Mouse (Mus musculus) gastrocnemius, postnatal 10 days (tissue): ENCODE data around the gene Terb1. TPM values are rescaled to one million over a fixed set of nuclear protein-coding genes. Genes with fewer than 3 reads are reported as not detected.

Source experiments
- DNase-seq: peaks from one replicate; pipeline ENCODE4 v3.0.0; 2021; ENCODE audit warnings: mixed read lengths
- long read RNA-seq, 2 experiments: library from polyadenylated mRNA; stranded (forward); transcript quantifications; one replicate each; pipeline ENCODE4 v2.0.0; 2021
- total RNA-seq, 2 experiments: library from RNA; stranded (reverse); gene quantifications; 2 replicates each; pipeline ENCODE4 v1.2.3; 2021

Gene Terb1
- total RNA-seq, result not detected
- long read RNA-seq, experiment 1, result 0 reads
- long read RNA-seq, experiment 2, result 0 reads

DNA sequence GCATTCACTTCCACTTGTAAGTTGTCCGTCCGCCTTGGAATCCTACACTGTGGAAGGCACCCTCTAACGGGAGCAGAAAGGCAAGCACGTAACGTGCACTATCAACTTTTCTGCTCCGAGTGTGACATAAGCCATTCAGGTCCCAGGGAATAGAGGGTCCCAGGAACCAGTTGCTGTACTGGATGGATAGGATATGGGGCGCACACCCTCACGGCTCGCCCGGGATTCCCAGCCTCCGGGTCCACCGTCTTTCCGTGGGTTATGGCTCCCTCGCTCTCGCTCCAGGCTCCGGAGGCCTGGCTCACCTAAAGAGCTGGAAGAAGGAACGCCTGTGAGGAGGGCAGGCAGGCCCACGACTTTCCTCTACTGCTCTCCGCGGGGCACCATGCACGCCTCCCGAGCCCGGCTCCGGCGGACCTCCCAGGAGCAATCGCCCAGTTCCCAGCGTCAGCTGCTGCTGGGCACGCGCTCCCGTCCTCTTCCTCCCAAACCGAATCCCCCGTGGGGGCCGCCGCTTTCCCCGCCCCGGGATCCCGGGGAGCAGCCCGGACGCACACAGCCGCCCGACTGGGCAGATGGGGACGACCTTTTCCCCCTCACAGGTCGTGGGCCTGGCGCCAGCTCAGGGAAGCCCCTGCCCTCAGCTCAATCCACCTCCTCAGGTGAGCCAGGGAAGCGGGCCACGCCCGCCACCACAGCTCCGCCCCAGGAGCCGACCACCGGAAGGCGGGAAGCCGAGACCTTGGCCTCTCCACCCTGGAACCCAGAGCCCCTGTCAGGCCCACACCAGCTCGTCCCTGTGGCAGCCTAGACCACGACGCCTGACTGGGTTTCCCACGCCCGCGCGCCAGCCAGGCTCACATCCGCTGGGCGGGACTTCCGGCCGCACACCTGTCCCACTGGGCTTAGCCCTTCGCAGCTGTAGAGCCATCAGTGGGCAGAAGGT, at the start of gene Terb1:
TSS of gene Terb1 (minus strand) at position 850 of the 946 bp plus-strand sequence.
- peak; percentile 41 for DNase-seq

DNA sequence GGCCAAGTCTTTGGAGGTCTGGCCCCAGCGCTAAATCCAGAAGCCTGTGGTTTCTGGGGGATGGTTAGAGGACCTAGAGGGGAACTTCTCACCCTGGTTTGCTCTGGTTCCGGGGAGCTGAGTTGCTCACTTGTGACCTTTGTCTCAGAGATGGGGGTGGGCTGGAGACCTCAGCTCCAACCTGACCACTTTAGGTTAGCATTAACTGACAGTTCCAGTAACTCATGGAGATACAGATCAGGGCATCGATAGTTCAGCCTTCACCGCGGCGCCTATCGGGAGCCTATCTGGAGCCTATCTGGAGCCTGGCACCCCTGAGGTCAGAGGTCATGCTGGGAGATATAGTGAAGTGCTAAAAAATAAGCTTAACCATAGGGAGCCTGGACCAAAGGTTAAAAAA, 47.5 kb upstream of the Terb1 start:
- DNase-seq, result no peak

DNA sequence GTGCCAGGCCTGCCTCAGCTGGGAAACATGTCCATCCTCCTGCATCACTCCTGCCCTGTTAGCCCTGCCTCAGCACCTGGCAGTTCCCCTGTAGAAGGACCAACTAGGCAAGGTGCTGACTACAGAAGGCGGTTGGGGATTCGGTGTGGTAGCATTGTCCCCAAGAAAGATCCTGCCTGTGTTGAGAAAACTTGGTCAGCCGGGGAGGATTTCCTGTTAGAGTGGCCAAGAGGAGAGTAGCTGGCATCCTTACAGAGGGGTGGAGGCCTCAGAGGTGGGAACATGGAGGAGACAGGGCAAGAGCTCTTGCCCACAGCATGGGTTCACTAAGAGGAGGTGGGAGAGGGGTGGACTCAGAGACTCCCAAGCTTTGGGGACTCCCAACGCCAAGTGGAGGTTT, 45.5 kb upstream of the Terb1 start:
- no peak for DNase-seq

DNA sequence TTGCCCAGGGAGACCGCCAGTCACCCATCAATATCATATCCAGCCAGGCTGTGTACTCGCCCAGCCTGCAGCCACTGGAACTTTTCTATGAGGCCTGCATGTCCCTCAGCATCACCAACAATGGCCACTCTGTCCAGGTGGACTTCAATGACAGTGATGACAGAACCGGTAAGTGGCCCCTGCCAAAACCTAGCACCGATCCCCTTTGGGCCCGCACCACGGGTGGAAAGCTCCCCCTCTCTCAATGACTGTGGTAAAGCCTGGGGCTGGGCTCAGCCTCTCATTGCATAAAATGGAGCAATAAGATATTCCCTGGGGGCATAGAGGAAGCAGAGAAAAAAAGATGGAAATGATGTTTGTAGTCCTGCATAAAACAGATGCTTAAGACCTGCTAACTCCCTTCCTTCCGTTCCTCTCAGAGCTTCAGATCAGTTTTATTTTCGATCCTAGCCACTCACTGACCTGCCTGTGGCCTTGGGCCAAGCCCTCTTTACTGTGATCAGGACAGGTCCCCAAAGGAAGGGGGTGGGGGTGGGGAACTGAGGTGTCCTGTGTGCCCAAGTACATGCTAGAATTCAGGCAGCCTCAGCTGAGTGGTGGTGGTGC, 33.8 kb upstream of the Terb1 start:
- no peak for DNase-seq

DNA sequence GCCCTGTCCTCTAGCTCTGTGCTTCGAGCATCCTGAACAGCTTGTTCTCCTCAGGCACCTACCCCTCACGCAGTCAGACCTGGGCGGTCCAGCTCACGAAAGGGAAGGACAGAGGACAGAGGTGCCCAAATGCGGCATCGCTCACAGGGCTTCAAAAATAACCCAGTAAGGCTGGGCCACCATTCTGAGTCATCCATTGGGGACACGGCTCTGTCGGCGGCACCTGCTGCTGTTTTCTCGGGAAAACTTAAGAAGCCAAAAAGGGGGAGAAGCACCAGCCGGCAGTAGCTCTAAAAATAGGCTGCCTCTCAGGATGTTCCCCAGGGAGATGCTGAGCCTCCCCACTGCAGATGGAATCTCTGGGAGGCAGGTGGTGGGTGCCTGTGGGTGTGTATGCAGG, 32.5 kb upstream of the Terb1 start:
- DNase-seq, result no peak

DNA sequence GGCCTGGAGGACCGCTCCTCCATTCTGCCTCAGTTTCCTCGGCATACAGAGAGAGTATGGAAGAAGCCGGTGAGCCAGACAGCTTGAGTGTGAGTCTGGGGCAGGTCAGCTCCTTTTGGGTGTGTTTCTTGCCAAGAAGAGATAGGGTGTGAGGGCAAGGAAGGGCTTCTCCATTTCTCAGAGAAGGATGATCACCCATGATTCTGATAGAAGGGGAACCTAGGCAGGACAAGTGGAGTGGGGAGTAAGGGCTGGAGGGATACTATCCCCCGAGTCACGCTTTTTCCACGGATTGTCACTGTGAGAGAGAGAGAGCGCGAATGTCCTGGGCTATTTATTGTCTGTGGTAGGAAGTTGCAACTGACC, 31.8 kb upstream of the Terb1 start:
- no peak for DNase-seq

DNA sequence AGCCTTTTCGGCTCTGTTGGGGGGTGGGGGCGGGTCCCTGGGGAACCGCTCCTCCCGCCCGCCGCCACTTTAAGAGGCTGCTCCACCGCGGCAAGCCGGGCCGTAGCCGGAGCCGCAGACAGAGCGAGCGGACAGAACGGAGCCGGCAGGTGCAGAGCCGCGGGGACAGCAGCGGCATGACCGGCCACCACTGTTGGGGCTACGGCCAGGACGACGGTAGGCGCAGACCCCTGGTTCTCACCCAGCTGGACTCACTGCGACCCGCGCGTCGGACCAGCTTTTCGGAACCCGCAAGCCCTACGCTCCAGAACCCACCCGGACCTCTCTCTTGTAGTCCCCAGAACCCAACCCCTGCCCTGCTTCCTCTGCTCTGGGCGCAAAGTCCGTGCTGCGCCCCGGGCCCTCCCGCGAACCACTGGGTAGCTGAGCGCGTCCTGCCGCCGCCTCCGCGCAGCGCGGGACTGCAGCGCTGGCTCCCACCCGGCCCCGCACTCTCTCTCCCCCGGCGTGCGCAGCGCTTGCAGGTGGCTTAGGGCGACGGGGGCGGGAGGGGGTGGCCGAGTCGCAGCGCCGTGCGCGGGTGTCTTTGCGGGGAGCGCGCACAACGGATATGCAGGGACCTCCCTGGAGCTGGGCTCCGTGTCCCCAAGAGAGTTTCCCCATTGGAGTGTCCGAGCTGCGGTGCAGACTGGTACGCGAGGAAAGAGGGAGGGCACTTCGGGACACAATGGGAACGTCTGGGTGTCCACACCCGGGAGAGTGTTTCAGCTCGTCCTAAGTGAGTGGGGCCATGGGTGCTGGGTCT, 31.2 kb upstream of the Terb1 start:
- peak; percentile 29 for DNase-seq

DNA sequence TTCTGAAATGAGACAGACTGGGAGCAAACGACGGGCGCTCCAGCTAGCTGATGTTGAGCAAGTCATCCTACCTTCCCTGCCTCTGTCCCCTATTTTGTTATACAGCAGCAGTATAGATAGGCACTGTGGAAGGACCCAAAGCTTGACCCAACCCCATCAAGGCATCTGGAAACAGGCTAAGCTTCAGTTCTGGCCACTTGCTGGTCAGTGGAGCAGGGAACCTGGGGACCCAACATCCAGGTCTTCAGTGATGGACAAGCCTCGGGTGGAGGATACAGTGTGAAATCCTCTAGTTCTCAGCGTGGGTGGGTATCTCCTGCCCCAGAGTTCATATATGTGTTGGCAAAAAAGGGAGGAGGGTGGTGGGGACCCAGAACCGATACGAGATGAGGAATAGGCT, 30.5 kb upstream of the Terb1 start:
- no peak for DNase-seq

DNA sequence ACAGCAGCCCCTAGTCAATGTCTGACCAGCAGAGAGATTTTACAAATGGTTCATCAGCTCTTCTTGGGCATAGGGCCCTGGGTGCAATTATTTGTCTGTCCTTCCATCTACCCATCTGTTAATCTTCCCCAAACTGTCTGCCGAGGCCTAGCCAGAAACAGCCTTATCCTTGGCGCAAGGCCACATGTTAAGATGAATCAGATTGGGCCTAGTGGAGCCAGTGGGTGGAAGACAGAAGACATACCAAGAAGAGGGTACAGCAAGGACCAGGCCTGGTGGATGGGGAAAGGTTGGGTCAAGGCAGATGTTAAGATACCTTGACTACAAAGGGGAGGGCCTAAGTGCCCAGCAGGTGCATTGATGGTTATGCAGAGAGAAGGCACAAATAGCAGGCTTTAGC, 29.9 kb upstream of the Terb1 start:
- no peak for DNase-seq

DNA sequence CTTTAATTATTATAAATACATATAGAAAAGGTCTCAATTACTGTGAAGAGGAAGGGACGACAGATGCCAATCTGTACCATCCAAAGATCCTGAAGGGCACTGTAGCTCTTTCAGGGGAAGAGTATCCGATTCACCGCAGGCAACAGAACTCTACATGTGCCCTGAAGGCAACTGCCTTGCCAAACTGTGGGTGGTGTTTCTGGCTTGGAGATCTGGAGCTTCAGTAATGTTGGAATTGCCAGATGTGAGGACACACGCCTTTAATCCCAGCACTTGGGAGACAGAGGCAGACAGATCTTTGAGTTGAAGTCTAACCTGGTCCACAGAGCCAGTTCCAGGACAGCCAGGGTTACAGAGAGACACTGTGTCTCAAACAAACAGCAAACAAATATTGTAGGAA, 29.2 kb upstream of the Terb1 start:
- DNase-seq, result no peak

DNA sequence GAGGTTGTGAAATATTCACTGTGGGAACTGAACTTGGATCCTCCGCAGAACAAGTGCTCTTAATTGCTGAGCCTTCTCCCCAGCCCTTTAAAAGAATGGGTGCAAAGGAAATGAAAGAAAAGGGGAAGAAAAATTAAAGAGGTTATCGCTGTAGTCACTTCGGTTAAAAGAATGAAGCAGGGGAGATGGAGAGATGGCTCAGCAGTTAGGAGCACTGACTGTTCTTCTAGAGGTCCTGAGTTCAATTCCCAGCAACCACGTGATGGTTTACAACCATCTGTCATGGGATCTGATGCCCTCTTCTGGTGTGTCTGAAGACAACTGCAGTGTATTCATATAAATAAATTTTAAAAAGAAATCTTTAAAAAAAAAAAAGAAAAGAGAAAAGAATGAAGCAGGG, 26.3 kb upstream of the Terb1 start:
- DNase-seq, result no peak

DNA sequence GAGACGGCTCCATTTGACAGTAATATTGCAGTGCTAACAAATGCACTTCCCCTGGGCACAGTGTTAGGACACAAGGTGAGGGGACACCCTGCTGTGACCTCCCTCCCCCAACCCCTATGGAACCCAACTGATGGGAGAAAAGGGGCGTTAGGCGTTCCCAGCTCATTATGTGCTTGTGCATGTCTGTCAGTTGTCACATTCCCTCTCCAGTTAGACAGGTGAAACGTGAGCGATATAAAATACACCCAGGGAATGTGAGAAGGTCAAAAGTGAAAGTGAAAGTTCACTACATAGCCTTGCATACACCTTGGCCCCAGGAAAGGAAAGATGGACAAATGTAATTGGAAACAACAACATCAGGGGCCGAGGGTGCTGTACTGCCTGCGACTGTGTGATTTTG, 25.7 kb upstream of the Terb1 start:
- no peak for DNase-seq

DNA sequence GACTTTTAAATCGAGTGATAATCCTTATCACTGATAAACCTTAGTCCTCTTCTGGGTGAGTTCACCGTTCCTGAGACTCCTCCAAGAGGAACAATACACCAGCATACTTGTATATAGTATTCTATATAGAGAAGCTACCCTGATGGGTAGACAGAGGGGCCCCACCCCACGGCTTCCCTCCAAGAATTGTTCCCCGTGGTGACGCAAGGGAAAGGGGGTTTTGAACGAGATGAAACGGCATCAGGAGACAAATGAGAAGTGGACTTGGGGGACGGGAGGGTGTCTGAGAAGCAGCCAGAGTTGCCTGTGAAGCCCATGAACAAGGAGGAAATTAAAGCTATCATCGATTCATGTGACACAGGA, 25.1 kb upstream of the Terb1 start:
- DNase-seq, result no peak

DNA sequence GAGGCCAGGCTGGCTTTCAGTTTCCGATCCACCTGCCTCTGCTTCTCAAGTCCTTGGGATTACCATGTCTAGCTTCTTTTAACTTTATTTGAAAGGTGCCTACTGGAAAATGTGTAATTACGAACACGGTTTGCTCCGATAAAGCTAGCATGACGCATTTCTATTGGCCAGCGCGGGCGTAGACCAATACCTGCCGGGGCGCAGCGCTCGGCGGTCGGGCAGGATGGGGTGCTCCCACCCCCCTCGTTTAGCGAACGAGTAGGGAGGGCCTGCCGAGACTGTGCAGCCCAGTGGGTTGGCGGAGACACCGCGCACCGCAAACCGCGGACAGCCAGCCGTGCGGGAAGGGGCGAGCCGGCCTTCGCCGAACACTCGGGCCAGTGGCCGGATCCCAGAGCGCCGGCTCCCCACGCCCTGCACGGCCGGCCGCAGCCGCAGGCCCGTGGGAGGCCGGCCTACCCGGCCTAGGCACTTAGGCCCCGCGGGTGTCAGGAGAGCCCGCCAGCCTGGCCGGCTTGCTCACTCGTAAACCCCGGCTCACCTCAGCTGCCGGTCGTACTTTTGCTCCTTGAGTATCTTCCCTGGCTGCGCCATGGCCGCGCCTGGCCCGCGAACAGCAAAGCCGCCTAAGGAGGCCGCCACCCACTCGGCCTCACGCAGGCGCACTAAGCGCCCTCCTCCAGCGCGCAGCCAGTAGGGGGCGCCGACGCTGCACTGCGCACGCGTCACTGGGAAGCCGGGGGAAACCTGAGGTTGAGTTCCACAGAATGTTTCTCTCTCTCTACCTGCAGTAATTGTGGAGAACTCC, 24.5 kb upstream of the Terb1 start, which contains the start of the genes Nae1 and Car7:
TSS of gene Nae1 (minus strand) at position 667 of the 808 bp plus-strand sequence.
TSS of gene Car7 (plus strand) at position 719 of the 808 bp plus-strand sequence.
- DNase-seq, result peak; percentile 96

DNA sequence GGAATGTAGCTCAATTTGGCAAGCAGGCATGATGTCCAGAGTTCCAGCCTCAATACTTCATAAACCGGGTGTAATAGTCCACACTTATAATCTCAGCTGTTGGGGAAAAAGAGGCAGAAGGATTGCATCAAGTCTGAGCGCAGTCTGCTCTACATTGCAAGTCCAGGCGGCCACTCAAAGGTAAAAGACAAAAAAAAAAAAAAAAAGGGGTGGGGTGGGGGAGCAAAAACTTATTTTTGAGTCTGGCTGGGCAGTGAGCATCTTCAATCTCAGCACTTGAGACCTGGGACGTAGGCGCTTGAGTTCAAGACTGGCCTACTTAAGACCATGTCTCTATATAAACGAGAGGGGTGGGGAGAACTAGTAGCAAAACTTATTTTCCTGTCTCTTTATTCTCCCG, 23.8 kb upstream of the Terb1 start:
- no peak for DNase-seq

DNA sequence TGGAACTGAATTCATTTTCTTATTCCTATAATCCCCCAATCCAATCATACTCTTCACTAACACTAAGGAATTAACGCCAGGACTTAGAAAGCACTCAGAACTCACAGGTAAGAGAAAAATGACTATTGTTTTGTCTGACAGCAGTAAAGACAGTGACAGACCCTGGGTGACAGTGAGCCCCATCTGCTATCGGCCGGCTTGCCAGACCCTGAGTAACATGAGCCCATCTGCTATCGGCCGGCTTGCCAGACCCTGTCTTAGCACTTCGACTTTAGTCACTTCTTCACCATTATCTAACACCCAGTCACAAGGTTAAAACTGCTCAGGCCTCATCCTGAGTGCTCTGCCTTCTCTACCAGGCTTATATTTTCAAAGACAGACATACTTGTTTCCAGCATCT, 20.0 kb upstream of the Terb1 start:
- DNase-seq, result no peak

DNA sequence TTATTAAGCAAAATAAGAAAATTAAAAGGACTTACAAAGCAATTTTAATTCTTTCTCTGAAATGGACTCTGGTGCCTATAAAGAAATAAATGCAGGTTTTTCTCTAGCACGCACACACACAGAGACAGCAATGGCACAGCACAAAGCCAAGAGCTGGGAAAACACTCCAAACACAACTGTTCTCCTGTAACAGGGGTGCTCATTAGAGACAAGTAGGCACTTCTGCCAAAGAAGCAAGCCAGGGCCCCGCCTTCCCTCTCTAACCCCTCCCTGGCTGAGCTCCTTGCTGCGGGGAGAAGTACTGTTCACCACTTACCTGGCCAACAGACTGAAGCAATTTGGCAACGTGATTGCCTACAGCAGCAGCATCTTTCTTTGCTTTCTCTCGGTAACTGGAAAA, 8.2 kb upstream of the Terb1 start:
- DNase-seq, result no peak

DNA sequence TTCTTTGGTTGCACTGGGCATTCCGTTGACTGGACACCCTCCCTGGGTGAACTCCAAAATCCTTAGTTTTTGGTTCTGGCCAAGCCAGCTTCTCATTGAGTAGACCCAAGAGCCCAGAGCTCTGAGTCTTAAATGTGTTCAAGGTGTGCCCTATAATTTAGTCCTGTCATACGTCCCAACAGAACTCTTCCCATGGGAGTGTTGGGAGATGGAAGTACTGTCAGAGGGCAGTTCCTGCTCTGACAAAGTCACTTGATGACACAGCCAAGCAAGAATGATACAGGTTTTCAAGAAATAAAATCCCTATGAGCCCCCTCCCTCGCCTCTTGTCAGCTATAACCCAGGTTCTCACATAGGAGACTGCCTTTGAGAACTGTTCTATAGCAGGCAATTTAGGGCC, 424 bp upstream of the Terb1 start:
- no peak for DNase-seq

DNA sequence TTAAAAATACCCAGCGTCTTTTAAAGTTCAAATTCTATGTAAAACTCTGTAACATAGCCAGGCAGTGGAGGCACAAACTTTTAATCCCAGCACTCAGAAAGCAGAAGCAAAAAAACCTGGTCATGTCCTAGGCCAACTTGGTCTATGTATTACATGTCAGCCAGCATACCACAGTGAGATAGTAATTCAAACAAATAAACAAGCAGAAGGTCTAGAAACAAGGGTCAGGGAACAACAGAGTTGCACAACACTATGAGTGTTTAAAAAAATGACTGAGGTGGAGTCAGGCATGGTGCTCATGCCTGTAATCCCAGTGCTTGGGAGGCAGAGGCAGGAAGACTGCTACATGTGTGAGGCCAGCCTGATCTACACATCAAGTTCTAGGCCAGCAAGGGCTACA, 30.6 kb downstream of the Terb1 start:
- DNase-seq, result no peak

DNA sequence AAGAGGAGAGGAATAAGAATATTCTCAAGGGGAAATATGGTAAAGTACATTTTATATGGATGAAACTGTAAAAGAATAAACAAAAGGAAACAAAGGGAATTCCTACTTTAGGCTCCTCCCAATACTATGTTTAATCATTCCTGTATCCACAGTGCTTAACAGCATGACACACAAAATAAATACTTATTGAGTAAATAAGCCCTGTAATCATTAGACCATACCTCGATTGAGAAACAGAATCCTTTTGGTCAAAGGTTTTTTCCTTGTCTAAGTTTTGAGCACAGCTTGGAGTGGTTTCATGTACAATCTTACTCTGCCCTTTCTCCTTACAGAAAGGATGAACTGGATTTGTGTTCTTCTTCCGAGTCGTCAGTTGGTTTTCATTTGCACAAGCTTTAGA, 37.2 kb downstream of the Terb1 start:
- no peak for DNase-seq

DNA sequence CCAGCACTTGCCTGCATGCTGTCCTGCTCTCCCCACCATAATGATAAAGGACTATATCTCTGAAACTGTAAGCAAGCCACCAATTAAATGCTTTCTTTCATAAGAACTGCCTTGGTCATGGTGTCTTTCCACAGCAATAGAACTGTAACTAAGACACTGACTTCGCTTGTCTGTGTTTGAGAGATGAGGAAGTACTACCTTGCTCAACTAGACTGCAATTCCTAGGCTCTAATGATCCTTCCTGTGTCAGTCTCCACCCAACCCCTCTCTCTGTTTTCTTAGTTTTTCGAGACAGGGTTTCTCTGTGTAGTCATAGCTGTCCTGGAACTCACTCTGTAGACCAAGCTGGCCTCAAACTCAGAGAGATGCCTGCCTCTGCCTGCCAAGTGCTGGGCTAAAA, 42.2 kb downstream of the Terb1 start:
- DNase-seq, result no peak

DNA sequence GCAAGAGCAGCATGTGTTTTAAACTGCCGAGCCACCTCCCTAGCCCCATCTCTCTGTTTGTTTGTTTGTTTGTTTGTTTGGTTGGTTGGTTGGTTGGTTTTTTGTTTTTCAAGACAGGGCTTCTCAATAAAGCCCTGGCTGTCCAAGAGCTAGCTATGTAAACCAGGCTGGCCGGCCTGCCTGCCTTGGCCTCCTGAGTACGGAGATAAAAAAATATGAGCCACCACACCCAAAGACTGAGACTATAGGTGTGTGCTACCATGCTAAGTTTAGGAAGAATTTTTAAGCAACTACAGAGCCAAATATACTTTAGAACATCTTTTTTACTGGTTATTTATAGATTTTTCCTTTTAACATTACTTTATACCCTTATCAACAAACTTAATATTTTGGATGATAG, 57.5 kb downstream of the Terb1 start:
- DNase-seq, result no peak
